Mouse (Mus musculus): ENCODE data around the gene Arrb2.

GRCm38 (mm10) chr11:70387436-70387835 is 45.0 kb upstream of the Arrb2 start:
- TF ChIP-seq POLR2A (IDR thresholded peaks at IDR 0.05; ENCODE audit: borderline replicate concordance, low read depth, low read length) (no peak), CTCF (IDR thresholded peaks at IDR 0.05; ENCODE audit: low read depth, low read length) (no peak)
